In the genomic region with DNA sequence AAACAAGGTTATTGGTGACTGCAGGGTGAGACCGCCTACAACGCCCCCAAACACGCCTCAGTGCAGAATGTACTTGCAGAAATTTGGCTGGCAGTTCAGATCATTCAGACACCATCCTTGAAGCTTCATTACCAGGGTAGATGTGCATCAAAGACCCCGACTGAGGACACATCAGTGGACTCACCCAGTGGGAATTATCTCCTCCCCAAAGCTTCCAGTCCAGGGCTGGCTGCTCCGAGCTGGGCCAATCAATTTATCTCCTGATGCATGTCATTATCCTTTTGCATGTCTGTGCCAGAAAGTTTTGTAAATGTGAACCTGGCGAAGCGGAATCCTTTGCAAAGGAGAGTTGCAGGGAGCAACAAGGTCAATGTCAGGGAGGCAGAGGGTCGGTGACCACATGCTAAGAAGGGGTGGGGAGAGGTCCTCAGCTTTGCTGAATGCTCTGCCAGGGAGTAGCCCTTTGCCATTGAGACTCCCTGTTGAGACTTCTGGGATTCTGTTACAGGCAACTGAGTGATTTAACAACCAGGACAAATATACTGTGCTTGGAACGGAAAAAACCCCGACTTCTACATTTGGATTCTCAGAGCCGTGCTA, we compare ENCODE assay signal across 14 mouse cellular contexts.
DNase-seq lines count a peak whose midpoint lies in the region; ATAC-seq and TF ChIP-seq lines count a peak whose summit lies in the region.
"Had no signal": no experiment of that assay in that cellular context is flagged by ENCODE, and none has a peak within 500 bp of the region (broad histone marks: within the 10 kb centered on the region; RNA-seq: fewer than 3 reads in every experiment).

No protein-coding gene starts in this region.

- no peaks in the 10 kb centered on the region for H3K79me2 ChIP-seq in heart, adult 2 months (replicated peaks; ENCODE audit: control insufficient read depth, insufficient read depth, low read length)

- peaks cover 45% of the 10 kb centered on the region for H3K4me1 ChIP-seq in kidney, embryonic 15.5 days
- H3K4me1 ChIP-seq in stomach, embryonic 15.5 days = peaks cover 9% of the 10 kb centered on the region
- H3K4me1 ChIP-seq in stomach, postnatal 0 days (replicated peaks; ENCODE audit: control insufficient read depth, insufficient read depth) = no peaks in the 10 kb centered on the region; the same call in 1 of the 2 replicates
- peaks cover 50% of the 10 kb centered on the region for H3K4me1 ChIP-seq in embryonic facial prominence, embryonic 14.5 days (ENCODE audit: control insufficient read depth, insufficient read depth, low read length)
- peaks cover 2% of the 10 kb centered on the region; the same call in 1 of the 2 replicates for H3K4me1 ChIP-seq in heart, adult 2 months (ENCODE audit: control insufficient read depth, insufficient read depth, low read length)

- H3K36me3 ChIP-seq in kidney, embryonic 15.5 days = no peaks in the 10 kb centered on the region
- no peaks in the 10 kb centered on the region for H3K36me3 ChIP-seq in stomach, embryonic 15.5 days
- no peaks in the 10 kb centered on the region for H3K36me3 ChIP-seq in stomach, postnatal 0 days (ENCODE audit: control insufficient read depth, insufficient read depth, low read length)
- no peaks in the 10 kb centered on the region for H3K36me3 ChIP-seq in embryonic facial prominence, embryonic 14.5 days (ENCODE audit: control insufficient read depth, insufficient read depth, low read length)
- H3K36me3 ChIP-seq in heart, adult 2 months (ENCODE audit: control insufficient read depth, insufficient read depth, low read length) = no peaks in the 10 kb centered on the region
- H3K36me3 ChIP-seq: heart, embryonic 15.5 days; lung, embryonic 15.5 days had no signal

- no peaks in the 10 kb centered on the region for H3K27me3 ChIP-seq in kidney, embryonic 15.5 days
- H3K27me3 ChIP-seq in stomach, embryonic 15.5 days (replicated peaks) = no peaks in the 10 kb centered on the region
- H3K27me3 ChIP-seq in stomach, postnatal 0 days (ENCODE audit: control insufficient read depth, insufficient read depth, low read length) = no peaks in the 10 kb centered on the region
- H3K27me3 ChIP-seq in embryonic facial prominence, embryonic 14.5 days (replicated peaks; ENCODE audit: control insufficient read depth, insufficient read depth, low read length) = no peaks in the 10 kb centered on the region
- H3K27me3 ChIP-seq in heart, adult 2 months (ENCODE audit: control insufficient read depth, insufficient read depth, low read length) = no peaks in the 10 kb centered on the region
- H3K27me3 ChIP-seq: megakaryocyte, embryonic 14.5 days had no signal

- intact Hi-C loops in heart, adult 2 months (cut with DNase I) = no loop called here

- ATAC-seq in kidney, embryonic 15.5 days (replicated peaks; ENCODE audit: low FRiP score) = 0 out of 2 replicates have a peak, but pooled peaks have one; percentile 41
- no peak for ATAC-seq in stomach, embryonic 15.5 days (ENCODE audit: insufficient read depth, low FRiP score, low read depth)
- ATAC-seq in stomach, postnatal 0 days (ENCODE audit: low FRiP score, low TSS enrichment) = no peak
- ATAC-seq in embryonic facial prominence, embryonic 14.5 days (ENCODE audit: low read depth) = no peak

- no peak for TF ChIP-seq POLR2A in heart, adult 2 months (IDR thresholded peaks at IDR 0.05; ENCODE audit: insufficient read depth, low read depth, low read length)

- TF ChIP-seq CTCF in stomach, postnatal 0 days (IDR thresholded peaks at IDR 0.05; ENCODE audit: low read depth) = no peak
- no peak for TF ChIP-seq CTCF in heart, adult 2 months (IDR thresholded peaks at IDR 0.05)

- no peak overlapping the region for H3K9ac ChIP-seq in kidney, embryonic 15.5 days
- no peak overlapping the region for H3K9ac ChIP-seq in stomach, embryonic 15.5 days
- H3K9ac ChIP-seq in stomach, postnatal 0 days (ENCODE audit: low read length) = no peak overlapping the region
- H3K9ac ChIP-seq in embryonic facial prominence, embryonic 14.5 days (ENCODE audit: low read depth, low read length) = no peak overlapping the region
- H3K9ac ChIP-seq in heart, adult 2 months (ENCODE audit: low read depth, low read length) = no peak overlapping the region
- H3K9ac ChIP-seq: heart, embryonic 15.5 days; lung, embryonic 15.5 days had no signal

- no peak for DNase-seq in kidney, postnatal 4 days
- no peak for DNase-seq in stomach, postnatal 0 days (ENCODE audit: low spot score)
- no peak for DNase-seq in embryonic facial prominence, embryonic 14.5 days (ENCODE audit: low spot score)
- peak; percentile 19 for DNase-seq in telencephalon, adult 2 months (ENCODE audit: low read depth, low spot score)
- DNase-seq in urinary bladder, adult 18-20 months (ENCODE audit: low spot score in 2 of 2) = no peak
- DNase-seq in heart, adult 2 months = no peak
- DNase-seq: adrenal gland, postnatal 36 days; cerebellum, adult 11 months; kidney, postnatal 36 days had no signal

- WGBS in kidney, embryonic 15.5 days = 25% methylated on average over 11 of the region's 11 CpGs
- 61% methylated on average over 11 of the region's 11 CpGs for WGBS in stomach, embryonic 15.5 days
- 56% methylated on average over 11 of the region's 11 CpGs for WGBS in stomach, postnatal 0 days
- WGBS in embryonic facial prominence, embryonic 14.5 days = 37% methylated on average over 11 of the region's 11 CpGs
- WGBS in heart, adult 2 months = 83% methylated on average over 11 of the region's 11 CpGs

- H3K4me3 ChIP-seq in kidney, embryonic 15.5 days (replicated peaks) = no peak overlapping the region
- H3K4me3 ChIP-seq in stomach, embryonic 15.5 days (replicated peaks) = no peak overlapping the region
- H3K4me3 ChIP-seq in stomach, postnatal 0 days (ENCODE audit: low read depth, low read length) = no peak overlapping the region
- H3K4me3 ChIP-seq in embryonic facial prominence, embryonic 14.5 days (ENCODE audit: low read depth, low read length) = no peak overlapping the region
- H3K4me3 ChIP-seq in heart, adult 2 months = no peak overlapping the region
- H3K4me3 ChIP-seq: heart, embryonic 15.5 days; lung, embryonic 15.5 days; megakaryocyte, embryonic 14.5 days had no signal

- peak overlapping the region; percentile 21; the same call in 1 of the 2 replicates for H3K4me2 ChIP-seq in kidney, embryonic 15.5 days
- no peak overlapping the region for H3K4me2 ChIP-seq in stomach, embryonic 15.5 days
- H3K4me2 ChIP-seq in stomach, postnatal 0 days (replicated peaks; ENCODE audit: low read depth) = no peak overlapping the region
- no peak overlapping the region for H3K4me2 ChIP-seq in embryonic facial prominence, embryonic 14.5 days (ENCODE audit: low read depth, low read length)
- H3K4me2 ChIP-seq: heart, embryonic 15.5 days; lung, embryonic 15.5 days had no signal

- no peak overlapping the region for H3K27ac ChIP-seq in kidney, embryonic 15.5 days
- H3K27ac ChIP-seq in stomach, embryonic 15.5 days = 0 out of 2 replicates have a peak overlapping the region, but pooled peaks have one; percentile 5
- no peak overlapping the region for H3K27ac ChIP-seq in stomach, postnatal 0 days (replicated peaks)
- H3K27ac ChIP-seq in embryonic facial prominence, embryonic 14.5 days (replicated peaks; ENCODE audit: low read depth, low read length) = peak overlapping the region; percentile 44; the same call in 1 of the 2 replicates
- H3K27ac ChIP-seq in heart, adult 2 months = no peak overlapping the region
- H3K27ac ChIP-seq: heart, embryonic 15.5 days; lung, embryonic 15.5 days had no signal

- no peaks in the 10 kb centered on the region for H3K9me3 ChIP-seq in kidney, embryonic 15.5 days (replicated peaks)
- H3K9me3 ChIP-seq in stomach, embryonic 15.5 days = no peaks in the 10 kb centered on the region
- H3K9me3 ChIP-seq in stomach, postnatal 0 days (ENCODE audit: control insufficient read depth, low read length) = no peaks in the 10 kb centered on the region
- no peaks in the 10 kb centered on the region for H3K9me3 ChIP-seq in embryonic facial prominence, embryonic 14.5 days (ENCODE audit: control insufficient read depth, low read length)
- H3K9me3 ChIP-seq: heart, embryonic 15.5 days; lung, embryonic 15.5 days had no signal

- TF ChIP-seq EP300 in stomach, postnatal 0 days (optimal IDR thresholded peaks at IDR 0.05) = no peak
- no peak for TF ChIP-seq EP300 in heart, adult 2 months (IDR thresholded peaks at IDR 0.05; ENCODE audit: insufficient read depth, low read depth, low read length)

Comparison
In these comparisons a context has a peak if more than half of its experiments do, and no peak if none do; other contexts are left out.
1. H3K27ac ChIP-seq: peak in stomach, embryonic 15.5 days (single experiment) and embryonic facial prominence, embryonic 14.5 days (single experiment); none in kidney, embryonic 15.5 days (single experiment), stomach, postnatal 0 days (single experiment) and heart, adult 2 months (single experiment).